ENCODE assay signal across 10 mouse cellular contexts in the genomic region with DNA sequence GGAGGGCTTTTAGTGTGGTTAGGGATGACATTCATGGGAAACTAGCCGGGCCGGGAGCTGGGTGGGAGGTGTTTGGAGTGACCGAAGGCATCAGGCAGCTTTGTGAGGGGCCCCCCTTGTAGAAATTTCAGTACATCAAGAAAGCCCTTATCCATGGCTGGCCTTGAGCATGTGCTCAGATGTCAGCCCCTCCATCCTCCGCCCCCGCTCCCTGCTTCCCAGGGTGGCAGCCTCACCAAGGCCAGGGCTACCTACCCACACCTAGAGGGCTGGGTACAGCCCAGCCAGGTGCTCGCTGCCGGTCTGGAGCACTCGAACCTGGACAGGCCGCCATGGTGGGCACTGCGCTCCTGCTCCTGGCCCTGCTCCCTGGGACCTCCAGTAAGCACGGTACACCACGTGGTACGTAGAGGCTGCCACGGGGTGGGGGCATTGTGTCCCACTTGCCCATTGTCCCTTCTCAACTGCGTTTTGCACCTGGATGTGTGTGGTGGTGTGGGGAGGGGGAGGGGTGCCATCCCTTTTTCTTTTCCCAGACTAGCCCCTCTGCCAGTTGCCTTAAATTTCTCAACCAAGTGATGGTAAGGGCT. TPM values are rescaled to one million over a fixed set of nuclear protein-coding genes. Genes with fewer than 3 reads are reported as not detected.
DNase-seq lines count a peak whose midpoint lies in the region; ATAC-seq and TF ChIP-seq lines count a peak whose summit lies in the region.
"Had no signal": no experiment of that assay in that cellular context is flagged by ENCODE, and none has a peak within 500 bp of the region (broad histone marks: within the 10 kb centered on the region; RNA-seq: fewer than 3 reads in every experiment).

Gene Tgfbr3l, plus strand, starts transcription at position 264 of the 590 bp plus-strand sequence.

- no peak for TF ChIP-seq CTCF in left cerebral cortex, adult 2 months (IDR thresholded peaks at IDR 0.05)
- no peak for TF ChIP-seq CTCF in G1E (IDR thresholded peaks at IDR 0.05; ENCODE audit: low read depth, low read length)
- TF ChIP-seq CTCF in embryonic fibroblast, embryonic 13.5 days (IDR thresholded peaks at IDR 0.05; ENCODE audit: borderline replicate concordance, insufficient read depth, low read length), result no peak

- H3K4me3 ChIP-seq in left cerebral cortex, adult 2 months, result no peak within 1 kb of the TSS
- H3K4me3 ChIP-seq in G1E (ENCODE audit: low read depth, low read length), result no peak within 1 kb of the TSS; the same call in 1 of the 2 replicates
- H3K4me3 ChIP-seq in embryonic fibroblast, embryonic 13.5 days (ENCODE audit: insufficient read depth, low read length), result no peak within 1 kb of the TSS

- peaks cover 22% of the 10 kb centered on the region for H3K4me1 ChIP-seq in G1E (ENCODE audit: insufficient read depth, low read depth, low read length)
- H3K4me1 ChIP-seq in embryonic fibroblast, embryonic 13.5 days (ENCODE audit: control insufficient read depth, insufficient read depth, low read length), result no peaks in the 10 kb centered on the region

- intact Hi-C loops in left cerebral cortex, adult 2 months (cut with DNase I), result loop anchor here (2.0 kb wide), 1 partner anchor 33 kb away; no protein-coding TSS in a partner anchor
- intact Hi-C loops in left cerebral cortex, postnatal 14 days (cut with DNase I), result loop anchor here (5.0 kb wide), 1 partner anchor 36 kb away; no protein-coding TSS in a partner anchor
- intact Hi-C loops in left cerebral cortex, postnatal 25 days (cut with DNase I), result no loop called here

- no peaks in the 10 kb centered on the region for H3K9me3 ChIP-seq in G1E (replicated peaks)

- no peak for DNase-seq in frontal cortex, adult 2 months (ENCODE audit: extremely low spot score in 1 of 2, low spot score in 1 of 2)
- no peak for DNase-seq in left cerebral cortex, adult 2 months (ENCODE audit: extremely low spot score in 1 of 2, low spot score in 2 of 2)
- no peak for DNase-seq in left cerebral cortex, postnatal 14 days (ENCODE audit: low spot score in 2 of 2)
- no peak for DNase-seq in G1E (ENCODE audit: low spot score)
- DNase-seq in right cerebral cortex, postnatal 4 days, result no peak
- no peak for DNase-seq in left cerebral cortex, postnatal 25 days (ENCODE audit: low spot score in 2 of 2)
- DNase-seq: liver, postnatal 0 days had no signal

- TF ChIP-seq POLR2A in embryonic fibroblast, embryonic 13.5 days (IDR thresholded peaks at IDR 0.05; ENCODE audit: low read depth, low read length), result no peak

- peak within 1 kb of the TSS; percentile 33; the same call in 1 of the 2 replicates for H3K27ac ChIP-seq in left cerebral cortex, adult 2 months
- H3K27ac ChIP-seq in embryonic fibroblast, embryonic 13.5 days (ENCODE audit: insufficient read depth, low read length), result no peak within 1 kb of the TSS
- H3K27ac ChIP-seq: kidney, postnatal 0 days had no signal

- H3K36me3 ChIP-seq in G1E (replicated peaks), result peaks cover 83% of the 10 kb centered on the region

- ATAC-seq in frontal cortex, adult (ENCODE audit: low TSS enrichment), result no peak
- ATAC-seq in G1E (ENCODE audit: extremely low read depth, insufficient number of reproducible peaks, low FRiP score, poor library complexity, severe bottlenecking), result no peak
- ATAC-seq: liver, postnatal 0 days had no signal

- no peaks in the 10 kb centered on the region for H3K27me3 ChIP-seq in G1E (ENCODE audit: insufficient read depth, low read length)

RNA-seq across cellular contexts. Expression of gene Tgfbr3l, which starts in this region (rescaled TPM):
- polyA plus RNA-seq in frontal cortex, adult 2 months (2012; rRNA removed), result 37.1 and 54.6 TPM in 2 replicates
- total RNA-seq in left cerebral cortex, adult 2 months (2021), result 10 to 100 TPM in 1 of 2 experiments, 1 to 10 TPM in 1; 8.2 to 10.5 TPM
- total RNA-seq in left cerebral cortex, postnatal 14 days (2021), result 1 to 10 TPM; 5.6 to 9.0 TPM
- 20.1 and 21.3 TPM in 2 replicates for total RNA-seq in G1E (2014; fragmentation: Nextera tagmentation)
- total RNA-seq in G1E (2017), result 2.8 and 4.5 TPM in 2 replicates
- 34.8 and 35.0 TPM in 2 replicates for polyA plus RNA-seq in G1E (2012)
- 6.0 and 10.8 TPM in 2 replicates for polyA plus RNA-seq in embryonic fibroblast, embryonic 13.5 days (2011; ENCODE audit: insufficient read length, low read depth, missing spikeins)
- 1 to 10 TPM; 6.4 to 7.8 TPM for total RNA-seq in left cerebral cortex, postnatal 25 days (2021)
